Mouse (Mus musculus) lung, adult 2 months (tissue): Measurements from ENCODE around the gene Tdp1.

Source experiments
- CTCF ChIP-seq: fragments of 200-500 bp; IDR thresholded peaks from 2 replicates; pipeline ENCODE4 v1.5.1; 2011; ENCODE audit warnings: mild to moderate bottlenecking, low read length, control low read depth; ENCODE audit not compliant: insufficient read depth
- POLR2A ChIP-seq: fragments of 200-500 bp; IDR thresholded peaks from 2 replicates; pipeline ENCODE4 v1.6.1; 2011; ENCODE audit warnings: low read depth, mild to moderate bottlenecking, control low read depth, low read length, borderline replicate concordance; ENCODE audit errors: extremely low read depth

GRCm38 (mm10) chr12:99844951-99845350 is 39.4 kb upstream of the Tdp1 start:
- TF ChIP-seq CTCF (no peak), POLR2A (no peak)
